Mouse (Mus musculus): Measurements from ENCODE around the gene Tmem211.
A peak's percentile ranks its signal among the peaks of the same experiment; 100 is the strongest.

Gene Tmem211

GRCm38 (mm10) chr5:113270043-113270442, 43.3 kb downstream of the Tmem211 start:
- DNase-seq (ENCODE audit: extremely low read depth, insufficient read length, low spot score), result no peak

GRCm38 (mm10) chr5:113271207-113271811, 44.6 kb downstream of the Tmem211 start:
- DNase-seq (ENCODE audit: extremely low read depth, insufficient read length, low spot score), result no peak

GRCm38 (mm10) chr5:113275839-113276238, 49.1 kb downstream of the Tmem211 start:
- DNase-seq (ENCODE audit: extremely low read depth, insufficient read length, low spot score), result no peak

- DNase-seq (ENCODE audit: extremely low read depth, insufficient read length, low spot score), result peak; percentile 84
Measured at GRCm38 (mm10) chr5:113280138-113280856, 53.6 kb downstream of the Tmem211 start.

GRCm38 (mm10) chr5:113281557-113281956, 54.8 kb downstream of the Tmem211 start:
- no peak for DNase-seq (ENCODE audit: extremely low read depth, insufficient read length, low spot score)

- no peak for DNase-seq (ENCODE audit: extremely low read depth, insufficient read length, low spot score)
Measured at GRCm38 (mm10) chr5:113283726-113284125, 57.0 kb downstream of the Tmem211 start.

GRCm38 (mm10) chr5:113285541-113285940, 58.8 kb downstream of the Tmem211 start:
- DNase-seq (ENCODE audit: extremely low read depth, insufficient read length, low spot score), result no peak

GRCm38 (mm10) chr5:113286048-113286447, 59.3 kb downstream of the Tmem211 start:
- DNase-seq (ENCODE audit: extremely low read depth, insufficient read length, low spot score), result no peak

GRCm38 (mm10) chr5:113286591-113287520, 60.1 kb downstream of the Tmem211 start:
- DNase-seq (ENCODE audit: extremely low read depth, insufficient read length, low spot score), result no peak

GRCm38 (mm10) chr5:113287762-113288161, 61.1 kb downstream of the Tmem211 start:
- DNase-seq (ENCODE audit: extremely low read depth, insufficient read length, low spot score), result no peak

GRCm38 (mm10) chr5:113288490-113288889, 61.8 kb downstream of the Tmem211 start:
- DNase-seq (ENCODE audit: extremely low read depth, insufficient read length, low spot score), result no peak

Measured in 3134 (cell line).